Mouse (Mus musculus) bone marrow macrophage, adult 2 months (primary cell): ENCODE results near the gene 4930407I10Rik.

ENCODE experiments used
- CTCF ChIP-seq: IDR thresholded peaks from 2 replicates; pipeline ENCODE4 v1.5.1; 2012; ENCODE audit warnings: low read depth, mild to moderate bottlenecking, low read length, moderate library complexity
- POLR2A ChIP-seq: IDR thresholded peaks from 2 replicates; pipeline ENCODE4 v1.6.1; 2012; ENCODE audit warnings: mild to moderate bottlenecking, low read depth, low read length, borderline replicate concordance

DNA sequence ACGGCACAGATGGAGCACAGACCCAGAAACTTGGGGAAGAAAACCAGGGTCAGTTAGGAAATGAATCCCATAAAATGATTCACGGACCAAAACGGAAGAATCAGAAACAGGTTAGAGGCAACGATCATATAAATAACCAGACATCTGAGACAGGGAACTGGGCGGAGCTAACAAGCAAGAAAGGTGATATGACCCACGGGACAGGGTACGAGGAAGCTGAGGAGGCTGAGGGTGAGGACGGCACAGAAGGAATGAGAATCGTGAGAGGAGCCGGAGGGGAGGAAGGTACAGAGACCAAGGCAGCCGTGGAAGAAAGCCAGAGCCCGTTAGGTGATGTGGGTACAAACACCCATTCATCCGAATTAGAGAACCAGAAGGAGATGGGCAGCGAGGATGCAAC is 5.0 kb downstream of the 4930407I10Rik start:
- TF ChIP-seq POLR2A: no peak
- TF ChIP-seq CTCF: no peak
